Comparison of ENCODE assay signal across 9 mouse cellular contexts in the genomic region with DNA sequence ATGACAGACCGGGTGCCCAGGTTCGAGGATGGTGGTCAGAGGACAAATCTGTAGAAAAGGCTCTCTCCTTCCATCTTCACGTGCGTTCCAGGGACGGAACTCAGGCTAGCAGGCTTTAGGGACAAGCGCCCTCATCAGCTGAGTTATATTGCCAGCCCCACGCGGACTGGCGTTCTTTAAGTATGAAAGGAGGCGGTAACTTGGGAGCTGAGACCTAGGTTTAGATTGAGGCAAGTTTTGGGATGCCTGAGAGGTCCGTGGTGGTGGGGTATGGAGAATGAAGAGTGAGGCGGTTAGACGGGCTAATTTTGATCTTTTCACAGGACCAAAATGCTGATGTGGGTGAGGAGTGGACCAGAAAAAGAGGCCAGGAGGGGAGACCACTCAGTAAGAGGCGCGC. TPM values are rescaled to one million over a fixed set of nuclear protein-coding genes. Genes with fewer than 3 reads are reported as not detected.
DNase-seq lines count a peak whose midpoint lies in the region; ATAC-seq and TF ChIP-seq lines count a peak whose summit lies in the region.
"Had no signal": no experiment of that assay in that cellular context is flagged by ENCODE, and none has a peak within 500 bp of the region (broad histone marks: within the 10 kb centered on the region; RNA-seq: fewer than 3 reads in every experiment).

No protein-coding gene starts in this region.

- no peak for ATAC-seq in forebrain, embryonic 16.5 days
- no peak for ATAC-seq in midbrain, embryonic 12.5 days (ENCODE audit: low FRiP score, low read depth)

- TF ChIP-seq EP300 in ES-Bruce4 (IDR thresholded peaks at IDR 0.05; ENCODE audit: insufficient read depth, low read depth, low read length): no peak

- no peak for DNase-seq in heart, embryonic 10.5 days (ENCODE audit: low spot score)
- DNase-seq in heart, postnatal 4 days: no peak
- DNase-seq in left cerebral cortex, postnatal 25 days (ENCODE audit: low spot score in 2 of 2): no peak
- DNase-seq in spleen, postnatal 14 days (ENCODE audit: low spot score in 2 of 2): no peak
- DNase-seq in urinary bladder, adult 2 months (ENCODE audit: low spot score): no peak

- no peak overlapping the region for H3K27ac ChIP-seq in heart, embryonic 10.5 days
- H3K27ac ChIP-seq in ES-Bruce4 (ENCODE audit: insufficient read depth, low read length): no peak overlapping the region
- no peak overlapping the region for H3K27ac ChIP-seq in forebrain, embryonic 16.5 days (ENCODE audit: low read length)
- H3K27ac ChIP-seq in midbrain, embryonic 12.5 days (replicated peaks): no peak overlapping the region

- no peak for TF ChIP-seq CTCF in ES-Bruce4 (IDR thresholded peaks at IDR 0.05; ENCODE audit: low read depth, low read length)

- peak overlapping the region; percentile 61 for H3K4me3 ChIP-seq in heart, embryonic 10.5 days
- H3K4me3 ChIP-seq in ES-Bruce4 (ENCODE audit: low read depth, low read length): peak overlapping the region; percentile 90
- peak overlapping the region; percentile 44 for H3K4me3 ChIP-seq in forebrain, embryonic 16.5 days (replicated peaks; ENCODE audit: low read length)
- peak overlapping the region; percentile 43 for H3K4me3 ChIP-seq in midbrain, embryonic 12.5 days

- H3K4me2 ChIP-seq in forebrain, embryonic 16.5 days (ENCODE audit: low read length): peak overlapping the region; percentile 71
- H3K4me2 ChIP-seq in midbrain, embryonic 12.5 days (replicated peaks): peak overlapping the region; percentile 58

- TF ChIP-seq POLR2A in ES-Bruce4 (IDR thresholded peaks at IDR 0.05; ENCODE audit: insufficient read depth, low read length): no peak

- intact Hi-C loops in left cerebral cortex, postnatal 25 days (cut with DNase I): loop anchor here (5.0 kb wide), 1 partner anchor 58 kb away; no protein-coding TSS in a partner anchor

- H3K9ac ChIP-seq in ES-Bruce4 (ENCODE audit: low read depth, poor library complexity, severe bottlenecking): peak overlapping the region; percentile 28
- H3K9ac ChIP-seq in forebrain, embryonic 16.5 days (replicated peaks; ENCODE audit: low read depth, low read length): peak overlapping the region; percentile 35
- H3K9ac ChIP-seq in midbrain, embryonic 12.5 days (replicated peaks): no peak overlapping the region

- no peaks in the 10 kb centered on the region for H3K9me3 ChIP-seq in heart, embryonic 10.5 days
- H3K9me3 ChIP-seq in ES-Bruce4 (replicated peaks; ENCODE audit: control insufficient read depth, insufficient read depth, low read length, poor library complexity, severe bottlenecking): peaks cover 5% of the 10 kb centered on the region; the same call in 1 of the 2 replicates
- no peaks in the 10 kb centered on the region for H3K9me3 ChIP-seq in forebrain, embryonic 16.5 days (ENCODE audit: control insufficient read depth, low read length)
- H3K9me3 ChIP-seq in midbrain, embryonic 12.5 days: no peaks in the 10 kb centered on the region
- H3K9me3 ChIP-seq: G1E had no signal

- H3K4me1 ChIP-seq in heart, embryonic 10.5 days: peaks cover 16% of the 10 kb centered on the region
- no peaks in the 10 kb centered on the region for H3K4me1 ChIP-seq in ES-Bruce4 (ENCODE audit: control insufficient read depth, insufficient read depth, low read length)
- H3K4me1 ChIP-seq in forebrain, embryonic 16.5 days (replicated peaks; ENCODE audit: control insufficient read depth, insufficient read depth, low read length): peaks cover 13% of the 10 kb centered on the region
- H3K4me1 ChIP-seq in midbrain, embryonic 12.5 days: peaks cover 19% of the 10 kb centered on the region

- H3K36me3 ChIP-seq in heart, embryonic 10.5 days: no peaks in the 10 kb centered on the region
- H3K36me3 ChIP-seq in ES-Bruce4 (ENCODE audit: control insufficient read depth, insufficient read depth, low read length, poor library complexity, severe bottlenecking): no peaks in the 10 kb centered on the region
- H3K36me3 ChIP-seq in forebrain, embryonic 16.5 days (ENCODE audit: control insufficient read depth, insufficient read depth): no peaks in the 10 kb centered on the region
- H3K36me3 ChIP-seq in midbrain, embryonic 12.5 days: no peaks in the 10 kb centered on the region
- H3K36me3 ChIP-seq: G1E had no signal

- 5% methylated on average over 15 of the region's 15 CpGs for WGBS in heart, embryonic 10.5 days
- WGBS in forebrain, embryonic 16.5 days: 7% methylated on average over 15 of the region's 15 CpGs
- 5% methylated on average over 15 of the region's 15 CpGs for WGBS in midbrain, embryonic 12.5 days

- H3K27me3 ChIP-seq in heart, embryonic 10.5 days (ENCODE audit: insufficient read depth, poor library complexity, severe bottlenecking): peaks cover 62% of the 10 kb centered on the region
- no peaks in the 10 kb centered on the region for H3K27me3 ChIP-seq in ES-Bruce4 (ENCODE audit: control insufficient read depth, insufficient read depth, low read length, poor library complexity, severe bottlenecking)
- peaks cover 8% of the 10 kb centered on the region for H3K27me3 ChIP-seq in forebrain, embryonic 16.5 days (replicated peaks; ENCODE audit: control insufficient read depth, insufficient read depth, low read length)
- peaks cover 60% of the 10 kb centered on the region for H3K27me3 ChIP-seq in midbrain, embryonic 12.5 days

RNA-seq across cellular contexts. Expression of a gene that starts 4.2 kb away (rescaled TPM):
- 1.2 and 2.7 TPM in 2 replicates for polyA plus RNA-seq in heart, embryonic 10.5 days (2016; fragmentation: Nextera tagmentation; extraction: Ambion mirVana)
- 1 to 10 TPM; 1.0 to 1.4 TPM for total RNA-seq in heart, postnatal 4 days (2021)
- polyA plus RNA-seq in ES-Bruce4 (2011; ENCODE audit: insufficient read depth, insufficient read length, low read depth, missing spikeins): not detected in 2 replicates
- 1.1 and 1.3 TPM in 2 replicates for polyA plus RNA-seq in forebrain, embryonic 16.5 days (2015; fragmentation: Nextera tagmentation; extraction: Ambion mirVana)
- polyA plus RNA-seq in midbrain, embryonic 12.5 days (2016; fragmentation: Nextera tagmentation; extraction: Ambion mirVana): 2.0 and 2.1 TPM in 2 replicates
- total RNA-seq in left cerebral cortex, postnatal 25 days (2021): 1 to 10 TPM; 2.9 to 4.3 TPM
- 3.5 and 3.9 TPM in 2 replicates for polyA plus RNA-seq in urinary bladder, adult 2 months (2012; rRNA removed)

RNA-seq across cellular contexts. Expression of a gene that starts 25.4 kb away (rescaled TPM):
- polyA plus RNA-seq in heart, embryonic 10.5 days (2016; fragmentation: Nextera tagmentation; extraction: Ambion mirVana): 44.4 and 46.8 TPM in 2 replicates
- total RNA-seq in heart, postnatal 4 days (2021): 10 to 100 TPM; 45.6 to 46.9 TPM
- 59.0 and 61.1 TPM in 2 replicates for polyA plus RNA-seq in ES-Bruce4 (2011; ENCODE audit: insufficient read depth, insufficient read length, low read depth, missing spikeins)
- 12.0 and 14.2 TPM in 2 replicates for polyA plus RNA-seq in forebrain, embryonic 16.5 days (2015; fragmentation: Nextera tagmentation; extraction: Ambion mirVana)
- polyA plus RNA-seq in midbrain, embryonic 12.5 days (2016; fragmentation: Nextera tagmentation; extraction: Ambion mirVana): 23.5 and 26.6 TPM in 2 replicates
- 1 to 10 TPM; 6.5 to 7.3 TPM for total RNA-seq in left cerebral cortex, postnatal 25 days (2021)
- polyA plus RNA-seq in urinary bladder, adult 2 months (2012; rRNA removed): 78.9 and 81.3 TPM in 2 replicates

RNA-seq across cellular contexts. Expression of a gene that starts 26.4 kb away (rescaled TPM):
- 25.2 and 28.6 TPM in 2 replicates for polyA plus RNA-seq in heart, embryonic 10.5 days (2016; fragmentation: Nextera tagmentation; extraction: Ambion mirVana)
- total RNA-seq in heart, postnatal 4 days (2021): 10 to 100 TPM; 19.5 to 20.4 TPM
- 13.1 and 14.2 TPM in 2 replicates for polyA plus RNA-seq in ES-Bruce4 (2011; ENCODE audit: insufficient read depth, insufficient read length, low read depth, missing spikeins)
- 18.2 and 18.3 TPM in 2 replicates for polyA plus RNA-seq in forebrain, embryonic 16.5 days (2015; fragmentation: Nextera tagmentation; extraction: Ambion mirVana)
- 23.3 and 24.5 TPM in 2 replicates for polyA plus RNA-seq in midbrain, embryonic 12.5 days (2016; fragmentation: Nextera tagmentation; extraction: Ambion mirVana)
- 10 to 100 TPM; 21.5 to 24.0 TPM for total RNA-seq in left cerebral cortex, postnatal 25 days (2021)
- 46.5 and 46.9 TPM in 2 replicates for polyA plus RNA-seq in urinary bladder, adult 2 months (2012; rRNA removed)

RNA-seq across cellular contexts. Expression of a gene that starts 46.8 kb away (rescaled TPM):
- polyA plus RNA-seq in heart, embryonic 10.5 days (2016; fragmentation: Nextera tagmentation; extraction: Ambion mirVana): 0.46 and 5.3 TPM in 2 replicates
- 10 to 100 TPM; 60.1 to 79.6 TPM for total RNA-seq in heart, postnatal 4 days (2021)
- 0.94 TPM in 1 of 2 replicates, not detected in the other for polyA plus RNA-seq in ES-Bruce4 (2011; ENCODE audit: insufficient read depth, insufficient read length, low read depth, missing spikeins)
- polyA plus RNA-seq in forebrain, embryonic 16.5 days (2015; fragmentation: Nextera tagmentation; extraction: Ambion mirVana): 0.65 and 1.2 TPM in 2 replicates
- 0.50 and 0.64 TPM in 2 replicates for polyA plus RNA-seq in midbrain, embryonic 12.5 days (2016; fragmentation: Nextera tagmentation; extraction: Ambion mirVana)
- total RNA-seq in left cerebral cortex, postnatal 25 days (2021): under 1 TPM; 0.41 to 0.48 TPM
- 163 and 168 TPM in 2 replicates for polyA plus RNA-seq in urinary bladder, adult 2 months (2012; rRNA removed)
